Mouse (Mus musculus): ENCODE measurements around the gene Rimbp2. TPM values are rescaled to one million over a fixed set of nuclear protein-coding genes. Genes with fewer than 3 reads are reported as not detected.

Gene Rimbp2
- polyA plus RNA-seq, 1 experiment from 2014 or later = 0.98 TPM

GRCm38 (mm10) chr5:128871706-128872105 is 81.6 kb downstream of the Rimbp2 start:
- Histone ChIP-seq H3K36me3 (no peaks in the 10 kb centered on the region), H3K4me3 (replicated peaks) (no peak overlapping the region), H3K9ac (no peak overlapping the region), H3K4me2 (replicated peaks) (no peak overlapping the region), H3K27ac (no peak overlapping the region), H3K9me3 (no peaks in the 10 kb centered on the region), H3K27me3 (replicated peaks) (no peaks in the 10 kb centered on the region), H3K4me1 (replicated peaks) (no peaks in the 10 kb centered on the region)
- WGBS = 61% methylated on average over 3 of the region's 3 CpGs
- ATAC-seq = no peak

DNA sequence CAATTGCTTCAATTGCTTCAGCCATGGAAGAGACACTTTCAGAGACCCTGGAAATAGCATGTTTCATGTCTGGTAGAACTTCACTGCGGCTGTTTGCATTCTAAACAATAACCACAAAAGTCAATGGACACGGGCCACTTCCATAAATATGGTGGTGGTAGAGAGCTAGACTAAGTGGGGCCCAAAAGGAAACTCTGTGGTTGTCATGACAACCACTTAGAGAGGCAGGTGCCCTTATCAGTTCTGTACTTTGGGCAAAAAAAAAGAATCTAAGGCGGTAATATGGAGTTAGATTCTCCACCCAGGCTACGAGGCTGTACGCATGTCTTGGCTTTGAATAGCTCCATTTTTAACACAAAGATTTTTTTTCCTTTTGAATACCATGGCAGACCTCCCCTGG is 86.5 kb downstream of the Rimbp2 start:
- Histone ChIP-seq H3K4me1 (replicated peaks) (0 out of 2 replicates have a peak, but pooled peaks cover 7% of the 10 kb centered on the region), H3K4me3 (replicated peaks) (no peak overlapping the region), H3K27me3 (replicated peaks) (no peaks in the 10 kb centered on the region), H3K9ac (no peak overlapping the region), H3K36me3 (no peaks in the 10 kb centered on the region), H3K9me3 (no peaks in the 10 kb centered on the region), H3K27ac (no peak overlapping the region), H3K4me2 (replicated peaks) (no peak overlapping the region)
- WGBS = 52% methylated on average over 5 of the region's 5 CpGs
- ATAC-seq = peak; percentile 63

DNA sequence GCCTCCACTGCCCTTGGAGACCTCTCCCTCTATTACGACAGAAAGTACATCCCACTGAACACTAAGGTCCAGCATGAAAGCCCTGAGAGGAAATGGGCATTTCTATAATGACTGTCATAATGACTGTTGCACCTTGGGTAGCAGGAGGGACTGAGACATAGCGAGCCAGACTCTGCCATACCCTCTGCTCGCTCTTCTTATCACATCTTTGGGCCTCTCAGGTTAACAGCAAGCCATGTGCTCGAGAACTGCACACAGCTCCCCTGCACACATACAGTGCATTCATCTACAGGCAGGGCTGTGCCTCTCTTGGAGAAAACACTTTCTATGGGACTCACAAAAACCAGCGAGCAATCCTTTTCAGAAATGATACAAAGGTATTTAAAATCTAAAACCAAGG is 87.0 kb downstream of the Rimbp2 start:
- WGBS = 57% methylated on average over 5 of the region's 5 CpGs
- H3K27me3 ChIP-seq (replicated peaks) = no peaks in the 10 kb centered on the region
- no peaks in the 10 kb centered on the region for H3K9me3 ChIP-seq
- H3K4me3 ChIP-seq (replicated peaks) = no peak overlapping the region
- no peak overlapping the region for H3K27ac ChIP-seq
- H3K4me1 ChIP-seq (replicated peaks) = 0 out of 2 replicates have a peak, but pooled peaks cover 7% of the 10 kb centered on the region
- H3K9ac ChIP-seq = no peak overlapping the region
- H3K36me3 ChIP-seq = no peaks in the 10 kb centered on the region
- ATAC-seq = peak; percentile 66
- no peak overlapping the region for H3K4me2 ChIP-seq (replicated peaks)

DNA sequence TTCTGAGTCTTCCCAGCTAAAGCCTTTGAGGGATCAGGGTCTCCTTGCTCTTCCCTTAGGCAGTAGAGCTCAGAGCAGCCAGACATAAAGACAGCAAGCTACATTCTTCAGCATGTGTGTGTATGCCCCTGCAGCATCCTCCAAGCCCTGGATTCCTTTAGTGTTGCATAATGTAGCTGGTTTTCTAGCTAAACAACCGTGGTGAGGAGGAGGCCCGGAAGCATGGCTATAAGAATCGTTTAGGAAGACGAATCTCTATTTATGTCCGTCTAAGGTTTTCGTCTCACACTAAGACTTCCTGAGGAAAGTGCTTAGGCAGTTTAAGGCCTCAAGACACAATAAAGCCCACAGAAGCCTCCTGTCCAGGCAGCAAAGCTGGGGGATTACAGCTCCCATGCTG is 89.8 kb downstream of the Rimbp2 start:
- Histone ChIP-seq H3K4me1 (replicated peaks) (0 out of 2 replicates have a peak, but pooled peaks cover 7% of the 10 kb centered on the region), H3K9ac (no peak overlapping the region), H3K4me2 (replicated peaks) (no peak overlapping the region), H3K4me3 (replicated peaks) (no peak overlapping the region), H3K9me3 (no peaks in the 10 kb centered on the region), H3K36me3 (no peaks in the 10 kb centered on the region), H3K27ac (no peak overlapping the region), H3K27me3 (replicated peaks) (no peaks in the 10 kb centered on the region)
- ATAC-seq = no peak
- 25% methylated on average over 6 of the region's 6 CpGs for WGBS

GRCm38 (mm10) chr5:128860907-128861306 is 92.4 kb downstream of the Rimbp2 start:
- Histone ChIP-seq H3K9ac (no peak overlapping the region), H3K4me2 (replicated peaks) (no peak overlapping the region), H3K27ac (no peak overlapping the region), H3K9me3 (no peaks in the 10 kb centered on the region), H3K27me3 (replicated peaks) (no peaks in the 10 kb centered on the region), H3K4me1 (replicated peaks) (0 out of 2 replicates have a peak, but pooled peaks cover 7% of the 10 kb centered on the region), H3K4me3 (replicated peaks) (no peak overlapping the region), H3K36me3 (no peaks in the 10 kb centered on the region)
- 93% methylated on average over 3 of the region's 3 CpGs for WGBS
- ATAC-seq = no peak

DNA sequence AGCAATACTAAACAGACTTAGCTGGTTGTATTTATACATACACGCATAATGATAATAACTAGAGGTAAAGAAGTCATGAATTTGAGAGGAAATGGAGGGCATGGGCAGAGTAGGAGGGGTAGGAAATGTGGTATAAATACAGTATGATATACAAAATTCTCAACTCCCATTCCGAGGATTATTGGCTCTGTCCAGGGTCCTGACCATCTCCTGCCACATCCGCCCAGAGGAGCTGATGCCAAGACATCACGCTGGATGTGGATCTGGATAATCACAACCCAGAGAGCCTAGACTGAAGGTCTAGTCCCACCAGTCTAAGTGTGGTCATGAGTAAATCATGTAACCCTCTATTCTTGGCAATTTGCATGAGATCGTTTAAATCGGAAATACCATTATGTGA is 100.5 kb downstream of the Rimbp2 start:
- no peak overlapping the region for H3K4me3 ChIP-seq (replicated peaks)
- no peaks in the 10 kb centered on the region for H3K36me3 ChIP-seq
- no peaks in the 10 kb centered on the region for H3K9me3 ChIP-seq
- no peaks in the 10 kb centered on the region for H3K4me1 ChIP-seq (replicated peaks)
- H3K27ac ChIP-seq = no peak overlapping the region
- H3K4me2 ChIP-seq (replicated peaks) = no peak overlapping the region
- no peak for ATAC-seq
- WGBS = 52% methylated on average over 6 of the region's 6 CpGs
- H3K9ac ChIP-seq = no peak overlapping the region
- no peaks in the 10 kb centered on the region for H3K27me3 ChIP-seq (replicated peaks)

DNA sequence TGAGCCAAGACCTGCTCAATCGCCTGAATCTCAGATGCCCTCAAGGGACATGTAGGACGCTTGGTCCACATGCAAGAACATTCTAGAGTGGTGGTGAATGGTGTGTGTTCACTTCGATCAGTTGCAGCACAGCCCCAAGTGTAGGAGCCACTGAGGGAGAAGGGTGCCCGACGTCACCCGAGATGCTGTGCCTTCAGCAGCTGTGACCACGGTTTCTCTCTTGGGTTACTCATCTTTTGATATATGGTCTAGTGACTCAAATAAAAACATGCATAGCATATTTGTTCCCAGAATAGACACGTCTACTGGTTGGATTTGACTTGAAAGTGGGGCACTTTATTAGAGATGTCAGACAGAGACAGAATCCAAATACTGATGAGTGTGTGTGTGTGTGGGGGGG is 105.5 kb downstream of the Rimbp2 start:
- H3K36me3 ChIP-seq = no peaks in the 10 kb centered on the region
- no peaks in the 10 kb centered on the region for H3K4me1 ChIP-seq (replicated peaks)
- no peak overlapping the region for H3K4me3 ChIP-seq (replicated peaks)
- no peaks in the 10 kb centered on the region for H3K9me3 ChIP-seq
- no peak for ATAC-seq
- H3K4me2 ChIP-seq (replicated peaks) = no peak overlapping the region
- no peak overlapping the region for H3K27ac ChIP-seq
- H3K9ac ChIP-seq = no peak overlapping the region
- WGBS = 77% methylated on average over 8 of the region's 8 CpGs
- no peaks in the 10 kb centered on the region for H3K27me3 ChIP-seq (replicated peaks)

DNA sequence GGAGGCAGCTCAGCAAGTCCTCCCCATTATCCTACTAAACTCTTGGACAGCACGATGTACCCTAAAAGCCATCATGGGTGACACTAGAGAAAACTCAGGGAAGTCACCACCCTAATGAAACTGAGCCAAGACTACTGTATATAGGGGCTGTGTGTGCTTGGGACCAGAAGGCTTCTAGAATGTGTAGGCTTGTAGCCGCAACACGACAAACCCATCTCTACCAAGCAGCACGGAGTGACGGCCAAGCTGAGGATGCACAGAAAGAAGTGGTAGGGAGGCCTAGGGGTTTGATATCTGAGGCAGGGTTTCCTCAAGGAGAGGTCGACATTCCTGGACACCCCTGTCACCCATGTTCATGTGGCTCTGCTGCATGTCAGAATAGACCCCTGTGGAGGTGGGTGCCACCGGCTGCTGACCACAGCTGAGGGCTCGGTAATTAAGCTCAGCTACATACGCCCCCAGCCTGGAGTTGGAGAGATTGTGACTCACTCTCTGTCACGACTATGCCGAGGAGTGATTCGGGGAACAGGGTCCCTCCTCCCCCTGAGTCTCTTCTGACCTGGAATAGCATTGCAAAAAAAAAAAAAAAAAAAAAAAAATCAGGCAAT is 106.7 kb downstream of the Rimbp2 start:
- 78% methylated on average over 12 of the region's 12 CpGs for WGBS

GRCm38 (mm10) chr5:128845033-128845432 is 108.3 kb downstream of the Rimbp2 start:
- ATAC-seq = no peak
- H3K4me3 ChIP-seq (replicated peaks) = no peak overlapping the region
- no peak overlapping the region for H3K4me2 ChIP-seq (replicated peaks)
- H3K27ac ChIP-seq = no peak overlapping the region
- H3K4me1 ChIP-seq (replicated peaks) = no peaks in the 10 kb centered on the region
- H3K27me3 ChIP-seq (replicated peaks) = no peaks in the 10 kb centered on the region
- no peaks in the 10 kb centered on the region for H3K36me3 ChIP-seq
- no peak overlapping the region for H3K9ac ChIP-seq
- WGBS = 81% methylated on average over 11 of the region's 11 CpGs
- H3K9me3 ChIP-seq = no peaks in the 10 kb centered on the region

More for the DNA sequence above, 106.7 kb downstream of the Rimbp2 start:
- H3K27me3 ChIP-seq (replicated peaks) = no peaks in the 10 kb centered on the region
- ATAC-seq = no peak
- H3K4me1 ChIP-seq (replicated peaks) = no peaks in the 10 kb centered on the region
- H3K27ac ChIP-seq = no peak overlapping the region
- no peak overlapping the region for H3K4me2 ChIP-seq (replicated peaks)
- H3K9ac ChIP-seq = no peak overlapping the region
- no peak overlapping the region for H3K4me3 ChIP-seq (replicated peaks)
- H3K9me3 ChIP-seq = no peaks in the 10 kb centered on the region
- H3K36me3 ChIP-seq = no peaks in the 10 kb centered on the region

DNA sequence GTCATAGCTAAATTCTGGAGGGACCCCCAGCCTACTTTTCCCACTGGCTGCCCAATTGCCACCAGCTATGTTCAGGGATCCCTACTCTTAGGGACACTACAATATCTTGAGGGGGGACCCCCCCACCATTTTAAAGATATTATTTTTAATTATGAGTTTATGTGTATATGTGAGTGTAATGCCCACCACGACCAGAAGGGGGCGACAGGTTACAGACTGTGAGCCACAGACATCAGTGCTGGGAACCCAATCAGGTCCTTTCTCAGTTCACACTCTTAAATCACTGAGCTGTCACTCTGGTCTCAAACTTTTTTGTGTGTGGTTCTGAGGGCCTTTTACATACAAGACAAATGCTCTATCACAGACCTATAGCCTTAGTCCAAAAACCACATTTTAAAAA is 109.3 kb downstream of the Rimbp2 start:
- Histone ChIP-seq H3K9ac (no peak overlapping the region), H3K9me3 (no peaks in the 10 kb centered on the region), H3K36me3 (no peaks in the 10 kb centered on the region), H3K4me2 (replicated peaks) (no peak overlapping the region), H3K4me3 (replicated peaks) (no peak overlapping the region), H3K27me3 (replicated peaks) (no peaks in the 10 kb centered on the region), H3K4me1 (replicated peaks) (no peaks in the 10 kb centered on the region), H3K27ac (no peak overlapping the region)
- no peak for ATAC-seq
- 49% methylated on average over 2 of the region's 2 CpGs for WGBS

- no peak overlapping the region for H3K4me2 ChIP-seq (replicated peaks)
- no peak overlapping the region for H3K9ac ChIP-seq
- H3K27ac ChIP-seq = no peak overlapping the region
- no peaks in the 10 kb centered on the region for H3K4me1 ChIP-seq (replicated peaks)
- ATAC-seq = no peak
- H3K9me3 ChIP-seq = no peaks in the 10 kb centered on the region
- no peaks in the 10 kb centered on the region for H3K36me3 ChIP-seq
- no peak overlapping the region for H3K4me3 ChIP-seq (replicated peaks)
- no peaks in the 10 kb centered on the region for H3K27me3 ChIP-seq (replicated peaks)
- 67% methylated on average over 4 of the region's 4 CpGs for WGBS
Observed at GRCm38 (mm10) chr5:128841541-128841940, 111.7 kb downstream of the Rimbp2 start.

- Histone ChIP-seq H3K9ac (no peak overlapping the region), H3K4me2 (replicated peaks) (no peak overlapping the region), H3K4me1 (replicated peaks) (no peaks in the 10 kb centered on the region), H3K4me3 (replicated peaks) (no peak overlapping the region), H3K9me3 (no peaks in the 10 kb centered on the region), H3K27ac (no peak overlapping the region), H3K36me3 (no peaks in the 10 kb centered on the region), H3K27me3 (replicated peaks) (no peaks in the 10 kb centered on the region)
- ATAC-seq = no peak
- WGBS = 95% methylated on average over 7 of the region's 7 CpGs
Observed at GRCm38 (mm10) chr5:128837045-128837444, 116.2 kb downstream of the Rimbp2 start.

- H3K27me3 ChIP-seq (replicated peaks) = no peaks in the 10 kb centered on the region
- no peak overlapping the region for H3K4me2 ChIP-seq (replicated peaks)
- H3K4me3 ChIP-seq (replicated peaks) = no peak overlapping the region
- ATAC-seq = no peak
- H3K27ac ChIP-seq = no peak overlapping the region
- no peaks in the 10 kb centered on the region for H3K9me3 ChIP-seq
- WGBS = 73% methylated on average over 8 of the region's 8 CpGs
- no peaks in the 10 kb centered on the region for H3K4me1 ChIP-seq (replicated peaks)
- no peak overlapping the region for H3K9ac ChIP-seq
- H3K36me3 ChIP-seq = no peaks in the 10 kb centered on the region
Observed at GRCm38 (mm10) chr5:128834126-128834525, 119.2 kb downstream of the Rimbp2 start.

Measured in intestine, embryonic 15.5 days (tissue).